Mouse (Mus musculus): Measurements from ENCODE around the gene Armc2. TPM values are rescaled to one million over a fixed set of nuclear protein-coding genes. Genes with fewer than 3 reads are reported as not detected.

Armc2 gene
- polyA plus RNA-seq, 1 experiment from 2014 or later: 1.4 TPM

- Histone ChIP-seq H3K4me1 (peaks cover 29% of the 10 kb centered on the region), H3K9me3 (no peaks in the 10 kb centered on the region), H3K27me3 (ENCODE audit: insufficient read depth, poor library complexity, severe bottlenecking) (no peaks in the 10 kb centered on the region), H3K4me3 (no peak overlapping the region), H3K27ac (no peak overlapping the region), H3K36me3 (no peaks in the 10 kb centered on the region)
- 51% methylated on average over 7 of the region's 7 CpGs for WGBS
- DNase-seq (ENCODE audit: low spot score): no peak
Observed at GRCm38 (mm10) chr10:42042087-42042486, 23.8 kb upstream of the Armc2 start.

GRCm38 (mm10) chr10:42038571-42038970 is 20.3 kb upstream of the Armc2 start:
- 0 out of 2 replicates have a peak overlapping the region, but pooled peaks have one; percentile 52 for H3K27ac ChIP-seq
- H3K4me3 ChIP-seq: no peak overlapping the region
- H3K36me3 ChIP-seq: no peaks in the 10 kb centered on the region
- no peaks in the 10 kb centered on the region for H3K9me3 ChIP-seq
- 19% methylated on average over 10 of the region's 10 CpGs for WGBS
- DNase-seq (ENCODE audit: low spot score): peak; percentile 85
- H3K4me1 ChIP-seq: peaks cover 35% of the 10 kb centered on the region
- peaks cover 14% of the 10 kb centered on the region for H3K27me3 ChIP-seq (ENCODE audit: insufficient read depth, poor library complexity, severe bottlenecking)

GRCm38 (mm10) chr10:42037301-42037870 is 19.1 kb upstream of the Armc2 start:
- Histone ChIP-seq H3K36me3 (no peaks in the 10 kb centered on the region), H3K4me1 (peaks cover 25% of the 10 kb centered on the region), H3K27me3 (ENCODE audit: insufficient read depth, poor library complexity, severe bottlenecking) (peaks cover 25% of the 10 kb centered on the region), H3K27ac (peak overlapping the region; percentile 47; the same call in 1 of the 2 replicates), H3K9me3 (no peaks in the 10 kb centered on the region), H3K4me3 (no peak overlapping the region)
- DNase-seq (ENCODE audit: low spot score): no peak
- WGBS: 21% methylated on average over 7 of the region's 7 CpGs

DNA sequence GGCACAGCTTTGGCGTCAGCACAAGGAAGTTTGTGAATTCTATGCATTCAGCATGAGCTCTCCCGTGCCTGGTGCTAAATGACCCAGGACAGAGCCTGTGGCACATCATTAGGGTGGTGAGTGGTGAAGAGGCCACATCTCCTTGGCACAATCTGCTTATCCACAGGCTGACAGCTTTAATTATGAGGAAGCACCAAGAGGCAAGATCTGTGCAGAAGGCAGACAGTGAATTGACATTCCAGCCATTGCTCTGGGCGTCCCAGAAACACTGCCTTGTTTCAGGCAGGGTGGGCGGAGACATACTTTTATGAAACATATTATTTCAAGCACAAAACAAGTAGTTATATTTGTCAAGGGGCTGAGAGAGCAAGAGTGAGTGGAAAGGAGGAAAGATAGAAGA is 18.6 kb upstream of the Armc2 start:
- no peak overlapping the region for H3K4me3 ChIP-seq
- 32% methylated on average over 4 of the region's 4 CpGs for WGBS
- H3K4me1 ChIP-seq: peaks cover 20% of the 10 kb centered on the region
- H3K27me3 ChIP-seq (ENCODE audit: insufficient read depth, poor library complexity, severe bottlenecking): peaks cover 31% of the 10 kb centered on the region
- no peaks in the 10 kb centered on the region for H3K9me3 ChIP-seq
- no peak for DNase-seq (ENCODE audit: low spot score)
- H3K36me3 ChIP-seq: no peaks in the 10 kb centered on the region
- H3K27ac ChIP-seq: peak overlapping the region; percentile 47; the same call in 1 of the 2 replicates

GRCm38 (mm10) chr10:42033571-42033970 is 15.3 kb upstream of the Armc2 start:
- H3K27me3 ChIP-seq (ENCODE audit: insufficient read depth, poor library complexity, severe bottlenecking): peaks cover 48% of the 10 kb centered on the region
- no peak overlapping the region for H3K27ac ChIP-seq
- H3K4me3 ChIP-seq: no peak overlapping the region
- DNase-seq (ENCODE audit: low spot score): no peak
- 73% methylated on average over 3 of the region's 3 CpGs for WGBS
- H3K9me3 ChIP-seq: no peaks in the 10 kb centered on the region
- H3K36me3 ChIP-seq: no peaks in the 10 kb centered on the region
- H3K4me1 ChIP-seq: peaks cover 26% of the 10 kb centered on the region

- H3K4me1 ChIP-seq: peaks cover 16% of the 10 kb centered on the region
- no peaks in the 10 kb centered on the region for H3K36me3 ChIP-seq
- peaks cover 61% of the 10 kb centered on the region for H3K27me3 ChIP-seq (ENCODE audit: insufficient read depth, poor library complexity, severe bottlenecking)
- WGBS: 10% methylated on average over 16 of the region's 16 CpGs
- H3K4me3 ChIP-seq: peak overlapping the region; percentile 37
- no peaks in the 10 kb centered on the region for H3K9me3 ChIP-seq
- DNase-seq (ENCODE audit: low spot score): peak; percentile 94
- peak overlapping the region; percentile 60 for H3K27ac ChIP-seq
Observed at GRCm38 (mm10) chr10:42031021-42031420, 12.8 kb upstream of the Armc2 start.

DNA sequence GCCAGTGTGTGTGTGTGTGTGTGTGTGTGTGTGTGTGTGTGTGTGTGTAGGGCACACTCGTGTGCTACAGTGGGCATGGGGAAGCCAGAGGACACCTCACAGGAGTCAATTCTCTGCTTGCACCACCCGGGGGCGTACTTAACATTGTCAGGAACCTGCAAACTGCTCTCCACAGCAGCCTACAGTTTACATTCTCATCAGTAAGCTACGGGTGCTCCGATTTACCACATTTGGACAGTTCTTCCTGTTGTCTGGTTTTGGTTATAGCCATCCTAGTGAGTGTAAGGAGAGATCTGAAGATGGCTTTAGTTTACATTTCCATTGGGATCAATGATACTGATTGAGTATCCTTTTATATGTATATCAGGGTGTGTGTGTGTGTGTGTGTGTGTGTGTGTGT is 11.3 kb upstream of the Armc2 start:
- DNase-seq (ENCODE audit: low spot score): no peak
- H3K27me3 ChIP-seq (ENCODE audit: insufficient read depth, poor library complexity, severe bottlenecking): peaks cover 71% of the 10 kb centered on the region
- no peak overlapping the region for H3K4me3 ChIP-seq
- H3K36me3 ChIP-seq: no peaks in the 10 kb centered on the region
- no peak overlapping the region for H3K27ac ChIP-seq
- WGBS: 72% methylated on average over 5 of the region's 5 CpGs
- H3K9me3 ChIP-seq: no peaks in the 10 kb centered on the region
- peaks cover 16% of the 10 kb centered on the region for H3K4me1 ChIP-seq

DNA sequence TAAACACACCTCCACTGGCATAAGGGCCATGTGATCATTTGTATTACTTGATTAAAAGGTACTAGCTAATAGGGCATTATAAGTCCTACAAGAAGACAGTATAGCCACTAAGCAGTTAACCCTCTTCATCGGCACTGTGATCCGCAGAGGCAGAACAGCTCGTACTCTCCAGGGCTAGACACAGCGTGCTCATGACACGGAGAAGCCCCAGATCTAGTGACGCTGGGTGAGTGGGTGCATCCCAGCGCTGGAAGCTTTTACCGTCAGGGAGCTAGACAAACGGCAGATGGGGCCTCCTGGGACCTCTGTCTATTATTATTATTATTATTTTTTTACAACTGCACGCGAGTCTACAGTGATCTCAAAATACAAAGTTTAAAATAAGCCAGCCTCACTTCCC is 9.1 kb upstream of the Armc2 start:
- no peak overlapping the region for H3K4me3 ChIP-seq
- peaks cover 16% of the 10 kb centered on the region for H3K4me1 ChIP-seq
- no peak for DNase-seq (ENCODE audit: low spot score)
- no peaks in the 10 kb centered on the region for H3K9me3 ChIP-seq
- no peaks in the 10 kb centered on the region for H3K36me3 ChIP-seq
- peaks cover 70% of the 10 kb centered on the region for H3K27me3 ChIP-seq (ENCODE audit: insufficient read depth, poor library complexity, severe bottlenecking)
- H3K27ac ChIP-seq: no peak overlapping the region
- 84% methylated on average over 11 of the region's 11 CpGs for WGBS

DNA sequence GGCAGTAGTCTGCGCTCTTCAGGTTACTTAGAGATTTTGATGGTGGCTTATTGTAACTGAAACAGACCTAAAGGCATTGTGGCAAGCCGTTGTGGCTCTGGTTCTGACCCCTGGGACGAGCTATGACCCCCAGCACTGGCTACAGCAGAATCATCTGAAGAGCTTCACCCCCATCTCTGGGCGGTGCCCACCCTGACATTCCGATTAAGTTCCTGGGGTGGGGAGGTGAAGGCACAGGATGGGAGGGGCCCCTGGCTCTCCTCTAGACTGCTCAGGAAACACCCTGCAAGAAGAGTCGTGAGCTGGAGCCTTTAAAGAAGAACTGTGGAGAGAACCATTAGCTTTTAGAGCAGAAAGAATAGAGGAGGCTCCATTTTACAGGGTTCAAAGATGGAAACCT is 6.2 kb upstream of the Armc2 start:
- Histone ChIP-seq H3K4me3 (no peak overlapping the region), H3K36me3 (no peaks in the 10 kb centered on the region), H3K4me1 (peaks cover 9% of the 10 kb centered on the region; the same call in 1 of the 2 replicates), H3K27ac (no peak overlapping the region), H3K27me3 (ENCODE audit: insufficient read depth, poor library complexity, severe bottlenecking) (peaks cover 80% of the 10 kb centered on the region), H3K9me3 (no peaks in the 10 kb centered on the region)
- WGBS: 53% methylated on average over 6 of the region's 6 CpGs
- DNase-seq (ENCODE audit: low spot score): no peak

DNA sequence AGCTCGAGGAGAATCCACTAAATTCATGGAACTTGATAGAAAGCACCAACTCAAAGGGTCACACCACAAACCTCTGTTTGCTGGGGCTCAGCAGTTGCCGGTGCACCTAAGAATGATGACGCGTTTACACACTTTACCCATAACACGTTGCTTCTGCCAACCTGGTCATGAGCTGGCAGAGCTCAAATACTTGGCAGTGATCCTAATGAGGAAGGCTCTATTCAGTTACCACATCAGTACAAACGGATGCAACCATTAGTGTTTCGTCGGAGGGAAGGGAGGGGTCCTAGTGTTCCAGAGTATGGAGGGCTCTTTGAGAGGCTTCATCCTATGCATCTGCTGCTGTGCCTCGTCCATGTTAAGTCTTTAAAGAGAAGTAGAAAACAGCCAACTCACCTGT is 3.3 kb upstream of the Armc2 start:
- Histone ChIP-seq H3K27ac (no peak overlapping the region), H3K36me3 (no peaks in the 10 kb centered on the region), H3K27me3 (ENCODE audit: insufficient read depth, poor library complexity, severe bottlenecking) (peaks cover 88% of the 10 kb centered on the region), H3K9me3 (no peaks in the 10 kb centered on the region), H3K4me3 (no peak overlapping the region), H3K4me1 (peaks cover 10% of the 10 kb centered on the region; the same call in 1 of the 2 replicates)
- DNase-seq (ENCODE audit: low spot score): no peak
- 81% methylated on average over 9 of the region's 9 CpGs for WGBS

- DNase-seq (ENCODE audit: low spot score): no peak
- Histone ChIP-seq H3K27ac (no peak overlapping the region), H3K27me3 (ENCODE audit: insufficient read depth, poor library complexity, severe bottlenecking) (peaks cover 42% of the 10 kb centered on the region), H3K9me3 (no peaks in the 10 kb centered on the region), H3K4me1 (peaks cover 10% of the 10 kb centered on the region; the same call in 1 of the 2 replicates), H3K4me3 (no peak overlapping the region), H3K36me3 (no peaks in the 10 kb centered on the region)
- whole genome bisulfite sequencing: 82% methylated on average over 5 of the region's 5 CpGs
Observed at GRCm38 (mm10) chr10:42014086-42014485, 4.2 kb downstream of the Armc2 start.

- H3K9me3 ChIP-seq: no peaks in the 10 kb centered on the region
- peaks cover 2% of the 10 kb centered on the region for H3K4me1 ChIP-seq
- H3K27me3 ChIP-seq (ENCODE audit: insufficient read depth, poor library complexity, severe bottlenecking): peaks cover 13% of the 10 kb centered on the region
- no peak overlapping the region for H3K4me3 ChIP-seq
- no peak overlapping the region for H3K27ac ChIP-seq
- no peaks in the 10 kb centered on the region for H3K36me3 ChIP-seq
- 86% methylated on average over 10 of the region's 10 CpGs for WGBS
- no peak for DNase-seq (ENCODE audit: low spot score)
Observed at GRCm38 (mm10) chr10:42010761-42011435, 7.3 kb downstream of the Armc2 start.

GRCm38 (mm10) chr10:42005259-42005658 is 13.0 kb downstream of the Armc2 start:
- WGBS: 39% methylated on average over 3 of the region's 3 CpGs
- peak; percentile 86 for DNase-seq (ENCODE audit: low spot score)
- 0 out of 2 replicates have a peak overlapping the region, but pooled peaks have one; percentile 38 for H3K27ac ChIP-seq

More at GRCm38 (mm10) chr10:42005259-42005658, 13.0 kb downstream of the Armc2 start:
- Histone ChIP-seq H3K4me1 (peaks cover 19% of the 10 kb centered on the region), H3K4me3 (no peak overlapping the region), H3K9me3 (no peaks in the 10 kb centered on the region), H3K27me3 (ENCODE audit: insufficient read depth, poor library complexity, severe bottlenecking) (0 out of 2 replicates have a peak, but pooled peaks cover 5% of the 10 kb centered on the region), H3K36me3 (no peaks in the 10 kb centered on the region)

Data from heart, embryonic 10.5 days (tissue).